Mouse (Mus musculus) CH12.LX (cell line): Measurements from ENCODE around the gene Pkn2. TPM values are rescaled to one million over a fixed set of nuclear protein-coding genes. Genes with fewer than 3 reads are reported as not detected.

Experiments used
- DNase-seq: peaks from one replicate; pipeline ENCODE4 v3.0.0-alpha.2; 2013; ENCODE audit errors: extremely low read depth
- H3K27ac ChIP-seq: 2 replicates; pipeline ENCODE4 v1.5.1; 2012; ENCODE audit warnings: low read depth, mild to moderate bottlenecking, control low read depth, moderate library complexity; ENCODE audit not compliant: insufficient read depth
- H3K27me3 ChIP-seq: replicated peaks from 2 replicates; pipeline ENCODE3; 2012; ENCODE audit warnings: inconsistent platforms
- H3K36me3 ChIP-seq, 2 experiments: replicated peaks in 1 of 2; 2 replicates each; pipeline versions ENCODE3 to v1.6.1; 2012; ENCODE audit warnings: inconsistent platforms in 1 of 2, low read length in 1 of 2, mild to moderate bottlenecking in 1 of 2, mixed read lengths in 1 of 2, moderate library complexity in 1 of 2; ENCODE audit not compliant: control insufficient read depth in 1 of 2, insufficient read depth in 1 of 2
- H3K4me1 ChIP-seq, 2 experiments: 2 replicates each; pipeline ENCODE4 v1.6.1; 2012; ENCODE audit warnings: inconsistent platforms in 1 of 2, moderate library complexity in 1 of 2; ENCODE audit not compliant: insufficient read depth in 2 of 2, control insufficient read depth in 1 of 2
- H3K4me2 ChIP-seq: 2 replicates; pipeline ENCODE4 v1.6.1; 2012; ENCODE audit warnings: low read depth, mild to moderate bottlenecking, control low read depth; ENCODE audit not compliant: poor library complexity, insufficient read depth, severe bottlenecking
- H3K4me3 ChIP-seq, 3 experiments: fragments of 150-350 bp in 1 of 3; sonication (generic) in 1 of 3; replicated peaks in 1 of 3; 2 replicates each; pipeline versions ENCODE3 to v1.5.1; 2011 to 2012; ENCODE audit warnings: low read depth in 2 of 3, low read length in 2 of 3, mild to moderate bottlenecking in 2 of 3, moderate library complexity in 2 of 3, control low read depth in 1 of 3, improper control_type of control experiment in 1 of 3, inconsistent platforms in 1 of 3, mixed read lengths in 1 of 3; ENCODE audit not compliant: poor library complexity in 1 of 3
- H3K79me2 ChIP-seq: replicated peaks from 2 replicates; pipeline ENCODE4 v1.6.1; 2012; ENCODE audit warnings: mild to moderate bottlenecking, moderate library complexity; ENCODE audit not compliant: control insufficient read depth, poor library complexity, insufficient read depth, severe bottlenecking; ENCODE audit errors: extremely low read depth
- H3K9ac ChIP-seq: 2 replicates; pipeline ENCODE4 v1.6.1; 2012; ENCODE audit warnings: low read depth, mild to moderate bottlenecking, control low read depth, moderate library complexity; ENCODE audit not compliant: insufficient read depth
- H3K9me3 ChIP-seq: replicated peaks from 2 replicates; pipeline ENCODE3; 2012; ENCODE audit warnings: low read length, inconsistent platforms, mixed read lengths
- CHD1 ChIP-seq: IDR thresholded peaks from 2 replicates; pipeline ENCODE4 v1.6.1; 2012; ENCODE audit warnings: low read depth, low read length, improper control_type of control experiment, inconsistent platforms
- ETS1 ChIP-seq: conservative IDR thresholded peaks from 2 replicates; pipeline ENCODE4 v1.6.1; 2012; ENCODE audit warnings: low read depth, mild to moderate bottlenecking, inconsistent platforms, low read length, improper control_type of control experiment, moderate library complexity
- GABPA ChIP-seq: IDR thresholded peaks from 2 replicates; pipeline ENCODE4 v1.6.1; 2012; ENCODE audit warnings: low read depth, low read length, improper control_type of control experiment, inconsistent platforms; ENCODE audit not compliant: insufficient replicate concordance
- JUN ChIP-seq: IDR thresholded peaks from 2 replicates; pipeline ENCODE4 v1.6.1; 2011; ENCODE audit warnings: low read depth, mild to moderate bottlenecking, low read length, improper control_type of control experiment, moderate library complexity; ENCODE audit not compliant: insufficient read depth
- KAT2A ChIP-seq: IDR thresholded peaks from 2 replicates; pipeline ENCODE4 v1.6.1; 2012; ENCODE audit warnings: low read length, improper control_type of control experiment, inconsistent platforms; ENCODE audit not compliant: insufficient replicate concordance
- MAX ChIP-seq: IDR thresholded peaks from 2 replicates; pipeline ENCODE4 v1.6.1; 2011; ENCODE audit warnings: low read length, improper control_type of control experiment
- MEF2A ChIP-seq: IDR thresholded peaks from 2 replicates; pipeline ENCODE4 v1.6.1; 2014; ENCODE audit warnings: low read depth, mild to moderate bottlenecking, inconsistent platforms, low read length, improper control_type of control experiment, borderline replicate concordance
- MYC ChIP-seq: IDR thresholded peaks from 2 replicates; pipeline ENCODE4 v1.6.1; 2011; ENCODE audit warnings: low read depth, mild to moderate bottlenecking, improper control_type of control experiment, low read length
- POLR2A ChIP-seq: IDR thresholded peaks from 2 replicates; pipeline ENCODE4 v1.6.1; 2011; ENCODE audit warnings: low read depth, mild to moderate bottlenecking, improper control_type of control experiment, low read length
- POLR2AphosphoS2 ChIP-seq: IDR thresholded peaks from 2 replicates; pipeline ENCODE4 v1.6.1; 2011; ENCODE audit warnings: low read depth, low read length, improper control_type of control experiment
- RCOR1 ChIP-seq: conservative IDR thresholded peaks from 2 replicates; pipeline ENCODE4 v1.6.1; 2012; ENCODE audit warnings: low read depth, mild to moderate bottlenecking, inconsistent platforms, low read length, improper control_type of control experiment
- SIN3A ChIP-seq: IDR thresholded peaks from 2 replicates; pipeline ENCODE4 v1.6.1; 2012; ENCODE audit warnings: low read length, improper control_type of control experiment, inconsistent platforms
- TBP ChIP-seq: conservative IDR thresholded peaks from 2 replicates; pipeline ENCODE4 v1.6.1; 2011; ENCODE audit warnings: low read depth, low read length, improper control_type of control experiment
- UBTF ChIP-seq: IDR thresholded peaks from 2 replicates; pipeline ENCODE4 v1.6.1; 2012; ENCODE audit warnings: low read depth, mild to moderate bottlenecking, inconsistent platforms, low read length, improper control_type of control experiment, moderate library complexity
- ZKSCAN1 ChIP-seq: IDR thresholded peaks from 2 replicates; pipeline ENCODE4 v1.6.1; 2012; ENCODE audit warnings: low read depth, inconsistent platforms, low read length, improper control_type of control experiment, borderline replicate concordance
- ZNF384 ChIP-seq: IDR thresholded peaks from 2 replicates; pipeline ENCODE4 v1.6.1; 2012; ENCODE audit warnings: low read depth, low read length, improper control_type of control experiment, inconsistent platforms
- dilution Hi-C: fragments of 300-500 bp; cut with MboI; formaldehyde crosslinking; loops from 2 replicates; pipeline ENCODE4 v1.14.3; 2020; ENCODE audit warnings: low sequenced_read_pairs; ENCODE audit not compliant: extremely low pct_unique_long_range_greater_than_20kb, extremely low pct_ligation_motif_present
- in situ Hi-C: fragments of 300-500 bp; cut with MboI; formaldehyde crosslinking; loops from 3 replicates; pipeline ENCODE4 v1.14.3; 2019; ENCODE audit warnings: low sequenced_read_pairs, low pct_ligation_motif_present, low pct_unique_long_range_greater_than_20kb, mixed read lengths
- polyA plus RNA-seq: library from polyadenylated mRNA; unstranded; fragments of >175 nt; gene quantifications from 2 replicates; pipeline ENCODE4 v1.2.1, GENCODE M21; 2012; ENCODE audit warnings: low read depth; ENCODE audit not compliant: insufficient read length
- total RNA-seq, 2 experiments: library from RNA; depleted of rRNA; stranded (reverse); fragments of 300-350 nt in 1 of 2; fragments of >200 nt in 1 of 2; gene quantifications; 2 replicates each; pipeline ENCODE4 v1.2.3; 2012 to 2014

Gene Pkn2
- total and polyA plus RNA-seq, 3 experiments, result 39.5 to 54.3 (median 49.2) TPM

DNA sequence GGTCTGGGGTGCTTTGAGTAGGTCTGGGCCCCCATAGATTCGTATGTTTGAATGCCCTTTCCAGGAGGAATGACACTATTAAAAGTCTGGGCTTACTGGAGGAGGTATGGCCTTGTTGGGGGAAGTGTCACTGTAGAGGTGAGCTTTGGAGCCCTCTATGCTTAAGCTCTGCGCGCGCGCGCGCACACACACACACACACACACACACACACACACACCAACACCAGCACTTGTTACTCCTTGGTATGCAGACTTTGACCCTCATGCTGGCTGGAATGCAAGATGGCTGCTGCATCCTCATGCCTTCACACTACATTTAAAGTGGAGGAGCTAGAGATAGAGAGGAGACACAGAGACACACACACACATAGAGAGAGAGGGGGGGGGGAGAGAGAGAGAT is 134.1 kb downstream of the Pkn2 start:
- TF ChIP-seq SIN3A, result no peak
- TF ChIP-seq MEF2A, result no peak
- no peak for TF ChIP-seq KAT2A
- TF ChIP-seq MYC, result no peak
- dilution Hi-C loops, result no loop called here
- no peak overlapping the region for H3K4me2 ChIP-seq

DNA sequence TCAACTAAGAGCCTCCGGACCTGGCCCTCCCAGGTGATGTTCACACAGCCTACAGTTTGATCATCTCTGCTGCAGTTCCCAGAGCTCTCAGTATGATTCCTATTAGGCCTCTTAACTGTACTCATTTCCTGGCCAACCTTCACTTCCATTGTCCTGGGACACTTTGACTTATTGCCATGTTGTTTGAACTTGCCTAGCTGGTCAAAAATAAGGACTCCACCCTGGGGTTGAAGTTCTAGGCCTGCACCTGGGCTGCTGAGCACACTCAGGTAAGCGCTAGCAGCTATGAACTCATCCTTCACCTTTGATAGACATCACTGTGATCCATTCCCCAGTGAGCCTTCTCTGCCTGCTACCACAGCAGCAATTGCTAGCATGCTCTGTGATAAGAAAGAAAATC is 136.7 kb downstream of the Pkn2 start:
- no peak overlapping the region for H3K4me3 ChIP-seq
- H3K9me3 ChIP-seq, result no peaks in the 10 kb centered on the region
- H3K36me3 ChIP-seq, result peaks cover 0 to 29% of the 10 kb centered on the region in 2 experiments
- no peak for DNase-seq
- TF ChIP-seq UBTF (no peak), MYC (no peak), CHD1 (no peak), POLR2AphosphoS2 (no peak), RCOR1 (no peak), MEF2A (no peak), ZNF384 (no peak), ETS1 (no peak), JUN (no peak), MAX (no peak), ZKSCAN1 (no peak), POLR2A (no peak), TBP (no peak), GABPA (no peak)
- H3K4me1 ChIP-seq, result 0 out of 4 replicates have a peak, but pooled peaks cover 0 to 3% of the 10 kb centered on the region in 2 experiments
- no peak overlapping the region for H3K27ac ChIP-seq
- H3K9ac ChIP-seq, result no peak overlapping the region
- H3K4me2 ChIP-seq, result no peak overlapping the region
- dilution Hi-C loops, result no loop called here
- no peaks in the 10 kb centered on the region for H3K27me3 ChIP-seq
- no peaks in the 10 kb centered on the region for H3K79me2 ChIP-seq
- in situ Hi-C loops, result no loop called here

More for the DNA sequence above, 134.1 kb downstream of the Pkn2 start:
- no peak overlapping the region for H3K4me3 ChIP-seq
- H3K27me3 ChIP-seq, result no peaks in the 10 kb centered on the region
- H3K9ac ChIP-seq, result no peak overlapping the region
- H3K79me2 ChIP-seq, result no peaks in the 10 kb centered on the region
- in situ Hi-C loops, result no loop called here
- H3K27ac ChIP-seq, result no peak overlapping the region
- no peaks in the 10 kb centered on the region for H3K9me3 ChIP-seq
- H3K4me1 ChIP-seq, result 0 out of 4 replicates have a peak, but pooled peaks cover 0 to 3% of the 10 kb centered on the region in 2 experiments
- DNase-seq, result no peak
- H3K36me3 ChIP-seq, result peaks cover 0 to 18% of the 10 kb centered on the region in 2 experiments
